Mouse (Mus musculus) embryonic fibroblast, embryonic 13.5 days (primary cell): Measurements from ENCODE around the gene Rchy1.

Source experiments
- CTCF ChIP-seq: IDR thresholded peaks from 2 replicates; pipeline ENCODE4 v1.5.1; 2011; ENCODE audit warnings: mild to moderate bottlenecking, control low read depth, low read length, moderate library complexity, borderline replicate concordance; ENCODE audit not compliant: insufficient read depth
- POLR2A ChIP-seq: IDR thresholded peaks from 2 replicates; pipeline ENCODE4 v1.6.1; 2011; ENCODE audit warnings: low read depth, mild to moderate bottlenecking, control low read depth, low read length, moderate library complexity

DNA sequence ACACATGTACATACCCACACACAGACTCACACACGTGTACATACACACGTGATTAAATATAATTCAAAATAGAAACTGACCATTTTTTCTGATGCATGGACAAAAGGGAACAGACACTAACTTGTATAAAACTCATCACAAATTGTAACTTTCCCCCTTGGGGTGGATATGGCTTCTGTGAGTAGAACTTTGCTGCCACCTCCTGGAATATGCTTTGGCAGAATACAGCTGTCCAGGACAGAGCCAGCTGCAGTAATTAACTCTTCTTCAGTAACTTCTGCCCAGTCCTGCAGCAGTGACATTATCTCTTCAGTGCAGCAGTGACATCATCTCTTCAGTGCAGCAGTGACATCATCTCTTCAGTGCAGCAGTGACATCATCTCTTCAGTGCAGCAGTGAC, 40.1 kb upstream of the Rchy1 start:
- no peak for TF ChIP-seq POLR2A
- no peak for TF ChIP-seq CTCF
